Mouse (Mus musculus) embryonic facial prominence, embryonic 11.5 days (tissue): ENCODE results near the gene Fam133b. TPM values are rescaled to one million over a fixed set of nuclear protein-coding genes. Genes with fewer than 3 reads are reported as not detected.

Experiments used
- polyA plus RNA-seq: library from polyadenylated mRNA; unstranded; fragments of >200 nt; fragmentation: Nextera tagmentation; extraction: Ambion mirVana; gene quantifications from 2 replicates; pipeline ENCODE4 v1.2.1, GENCODE M21; 2014

Fam133b gene
- polyA plus RNA-seq, 1 experiment from 2014 or later, result 39.2 TPM

Other genes with a start within 250 kb of the Fam133b start
- 17.2 and 21.2 TPM in 2 replicates for gene Cdk6, start 202.3 kb upstream of the Fam133b start, polyA plus RNA-seq
- 1.5 and 2.2 TPM in 2 replicates for gene 1700109H08Rik, start 27.7 kb downstream of the Fam133b start, polyA plus RNA-seq
- gene Pex1, start 52.2 kb downstream of the Fam133b start, polyA plus RNA-seq, result 13.3 and 13.4 TPM in 2 replicates
- gene Rbm48, start 52.8 kb downstream of the Fam133b start, polyA plus RNA-seq, result 16.3 and 17.3 TPM in 2 replicates
- gene Tmbim7, start 107.3 kb downstream of the Fam133b start, polyA plus RNA-seq, result not detected in 2 replicates
- 69.9 and 74.9 TPM in 2 replicates for gene Gatad1, start 113.4 kb downstream of the Fam133b start, polyA plus RNA-seq